Mouse (Mus musculus) cortical plate, adult 2 months (tissue): ENCODE data around the gene Tmem115.

ENCODE experiments used
- CTCF ChIP-seq: fragments of 200-500 bp; IDR thresholded peaks from 2 replicates; pipeline ENCODE4 v1.5.1; 2011; ENCODE audit warnings: mild to moderate bottlenecking, control low read depth, low read length; ENCODE audit not compliant: insufficient read depth; ENCODE audit errors: extremely low read depth
- POLR2A ChIP-seq: fragments of 200-500 bp; IDR thresholded peaks from 2 replicates; pipeline ENCODE4 v1.6.1; 2011; ENCODE audit warnings: mild to moderate bottlenecking, low read length, control low read depth; ENCODE audit not compliant: insufficient read depth; ENCODE audit errors: extremely low read depth

DNA sequence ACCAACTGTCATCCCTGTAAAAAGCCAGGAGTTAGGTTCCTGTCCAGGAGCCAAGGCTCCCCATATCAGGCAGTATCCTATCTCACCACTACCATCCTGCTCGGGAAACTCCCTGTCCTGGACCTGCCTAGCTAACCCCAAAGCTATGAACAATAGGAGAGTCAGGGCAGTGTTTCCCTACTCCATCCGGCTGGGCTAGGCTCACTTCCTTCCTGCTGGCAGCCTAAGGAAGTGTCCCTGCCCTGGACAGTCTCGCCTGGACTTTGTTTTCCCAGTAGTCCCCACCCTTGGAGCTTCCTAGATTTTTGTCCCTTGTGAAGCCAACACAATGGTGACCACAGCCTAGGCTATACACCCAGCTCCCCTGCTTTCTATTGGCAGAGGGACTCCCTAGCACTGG lies 33.1 kb downstream of the Tmem115 start:
- TF ChIP-seq CTCF: no peak
- 0 out of 2 replicates have a peak, but pooled peaks have one; percentile 24 for TF ChIP-seq POLR2A
